Mouse (Mus musculus): ENCODE results near the gene Epx. TPM values are rescaled to one million over a fixed set of nuclear protein-coding genes. Genes with fewer than 3 reads are reported as not detected.
"Not testable (repeated sequence)": the region's sequence is repeated elsewhere in the genome, so short reads cannot be mapped to it uniquely, and the experiment has no call there.

The Epx gene
- polyA plus RNA-seq, 1 experiment from 2014 or later = 0.36 TPM

DNA sequence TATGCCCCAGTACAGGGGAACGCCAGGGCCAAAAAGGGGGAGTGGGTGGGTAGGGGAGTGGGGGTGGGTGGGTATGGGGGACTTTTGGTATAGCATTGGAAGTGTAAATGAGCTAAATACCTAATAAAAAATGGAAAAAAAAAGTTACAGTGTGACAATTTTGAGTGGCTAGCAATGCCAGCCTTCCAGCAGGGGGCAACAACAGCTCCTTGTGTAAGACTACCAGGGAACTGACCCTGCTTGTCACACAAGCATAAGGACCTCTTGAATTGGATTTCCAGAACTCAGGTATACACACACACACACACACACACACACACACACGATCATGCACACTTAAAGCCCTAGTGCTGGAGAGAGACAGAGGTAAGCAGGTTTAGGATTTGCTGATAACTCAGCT, 8.4 kb downstream of the Epx start:
- H3K27ac ChIP-seq; H3K9ac ChIP-seq; H3K27me3 ChIP-seq (replicated peaks); H3K36me3 ChIP-seq (replicated peaks); ATAC-seq (replicated peaks); H3K9me3 ChIP-seq; H3K4me1 ChIP-seq; H3K4me2 ChIP-seq; H3K4me3 ChIP-seq: not testable (repeated sequence)
- 89% methylated on average over 1 of the region's 2 CpGs for WGBS

DNA sequence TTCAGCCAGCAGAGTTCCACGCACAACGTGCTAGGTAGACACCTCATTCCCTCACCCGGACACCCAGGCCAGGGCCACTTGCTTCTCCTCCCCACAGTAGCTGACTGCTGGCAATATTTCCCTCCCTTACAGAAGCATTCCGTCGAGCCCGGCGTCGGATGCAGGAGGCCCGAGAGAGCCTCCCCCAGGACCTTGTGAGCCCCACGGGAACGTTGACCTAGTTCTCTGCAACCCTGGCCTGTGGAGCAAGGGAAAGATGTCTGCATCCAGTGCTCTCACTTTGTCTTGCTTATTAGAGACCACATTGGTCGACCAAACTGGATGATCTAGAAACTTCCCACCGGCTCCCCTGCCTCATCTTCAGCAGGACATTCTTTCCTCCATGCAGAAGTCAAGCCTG, 12.5 kb downstream of the Epx start:
- no peak overlapping the region for H3K4me3 ChIP-seq
- no peak for ATAC-seq (replicated peaks)
- no peaks in the 10 kb centered on the region for H3K27me3 ChIP-seq (replicated peaks)
- no peaks in the 10 kb centered on the region for H3K36me3 ChIP-seq (replicated peaks)
- no peak overlapping the region for H3K9ac ChIP-seq
- WGBS = 96% methylated on average over 13 of the region's 13 CpGs
- H3K9me3 ChIP-seq = no peaks in the 10 kb centered on the region
- no peaks in the 10 kb centered on the region for H3K4me1 ChIP-seq
- no peak overlapping the region for H3K4me2 ChIP-seq
- H3K27ac ChIP-seq = no peak overlapping the region

DNA sequence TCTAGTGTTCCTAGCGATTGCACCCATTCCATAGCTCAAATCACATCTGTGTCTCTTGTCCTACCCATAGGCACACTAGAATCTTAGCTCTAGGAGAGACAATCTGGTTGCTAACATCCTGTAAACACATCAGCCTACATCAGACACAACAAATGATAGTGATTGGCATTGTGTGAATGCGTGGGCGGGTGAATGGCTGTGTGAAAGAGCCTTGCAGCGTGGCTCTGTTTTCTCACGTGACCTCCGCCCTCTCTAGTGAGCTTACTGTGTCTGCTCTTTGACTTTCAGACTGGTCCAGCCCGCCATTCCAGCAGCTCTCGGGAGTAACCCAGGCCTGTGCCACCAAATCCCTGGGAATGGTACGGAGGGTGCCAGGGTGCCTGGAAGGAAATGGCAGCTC, 14.9 kb downstream of the Epx start:
- H3K36me3 ChIP-seq (replicated peaks) = 0 out of 2 replicates have a peak, but pooled peaks cover 4% of the 10 kb centered on the region
- no peak overlapping the region for H3K4me3 ChIP-seq
- no peaks in the 10 kb centered on the region for H3K9me3 ChIP-seq
- no peaks in the 10 kb centered on the region for H3K4me1 ChIP-seq
- no peak overlapping the region for H3K27ac ChIP-seq
- no peak overlapping the region for H3K4me2 ChIP-seq
- H3K9ac ChIP-seq = no peak overlapping the region
- WGBS = 77% methylated on average over 9 of the region's 9 CpGs
- ATAC-seq (replicated peaks) = no peak
- no peaks in the 10 kb centered on the region for H3K27me3 ChIP-seq (replicated peaks)

DNA sequence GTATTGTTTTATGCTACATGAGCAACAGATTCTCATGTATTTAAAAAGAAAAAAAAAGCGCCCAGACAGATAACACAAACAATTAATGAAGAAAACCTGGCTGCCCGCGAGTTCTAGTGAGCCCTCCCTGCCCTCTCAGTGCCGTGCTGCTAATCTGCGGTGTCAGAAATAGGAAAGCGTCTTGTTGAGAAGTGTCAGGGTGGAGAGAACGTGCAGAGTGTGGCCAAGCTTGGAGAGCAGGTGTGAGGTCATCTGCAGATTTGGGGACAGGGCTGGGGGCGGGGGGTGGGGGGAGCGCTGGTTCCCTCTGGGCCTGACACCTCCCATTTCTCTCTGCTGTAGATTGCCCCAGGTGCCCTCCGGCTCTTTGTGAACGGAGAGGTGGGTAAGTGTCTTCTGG, 16.1 kb downstream of the Epx start:
- no peak for ATAC-seq (replicated peaks)
- H3K36me3 ChIP-seq (replicated peaks) = 0 out of 2 replicates have a peak, but pooled peaks cover 4% of the 10 kb centered on the region
- H3K27me3 ChIP-seq (replicated peaks) = no peaks in the 10 kb centered on the region
- H3K9ac ChIP-seq = no peak overlapping the region
- H3K9me3 ChIP-seq = no peaks in the 10 kb centered on the region
- H3K4me1 ChIP-seq = no peaks in the 10 kb centered on the region
- 90% methylated on average over 11 of the region's 11 CpGs for WGBS
- no peak overlapping the region for H3K4me2 ChIP-seq
- no peak overlapping the region for H3K4me3 ChIP-seq
- H3K27ac ChIP-seq = no peak overlapping the region

DNA sequence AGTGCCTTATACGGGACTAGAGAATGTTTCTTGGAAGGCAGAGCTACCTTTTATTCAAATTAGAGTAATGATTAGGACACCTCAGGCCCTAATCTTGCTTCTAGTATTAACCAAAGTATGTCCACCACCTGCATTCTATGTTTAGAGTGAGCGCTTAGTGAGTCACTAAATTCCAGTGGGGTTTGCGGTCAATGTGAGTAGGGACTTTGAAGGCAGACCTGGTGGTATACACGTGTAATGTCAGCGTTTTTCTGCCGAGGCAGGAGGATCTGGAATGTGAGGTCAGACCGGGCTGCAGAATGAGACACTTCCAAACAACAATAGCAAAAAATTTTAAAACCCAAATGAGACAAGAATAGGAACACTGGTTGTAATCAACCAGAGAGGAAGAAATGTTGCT, 20.8 kb downstream of the Epx start:
- Histone ChIP-seq H3K36me3 (replicated peaks) (0 out of 2 replicates have a peak, but pooled peaks cover 4% of the 10 kb centered on the region), H3K27me3 (replicated peaks) (no peaks in the 10 kb centered on the region), H3K4me2 (no peak overlapping the region), H3K9me3 (no peaks in the 10 kb centered on the region), H3K4me3 (no peak overlapping the region), H3K27ac (no peak overlapping the region), H3K4me1 (peaks cover 9% of the 10 kb centered on the region), H3K9ac (no peak overlapping the region)
- no peak for ATAC-seq (replicated peaks)
- WGBS = 90% methylated on average over 7 of the region's 7 CpGs

GRCm38 (mm10) chr11:87853597-87853954, 21.8 kb downstream of the Epx start:
- peak overlapping the region; percentile 52 for H3K9ac ChIP-seq
- 0 out of 2 replicates have a peak, but pooled peaks cover 4% of the 10 kb centered on the region for H3K36me3 ChIP-seq (replicated peaks)
- H3K4me3 ChIP-seq = peak overlapping the region; percentile 63
- H3K9me3 ChIP-seq = no peaks in the 10 kb centered on the region
- H3K4me1 ChIP-seq = peaks cover 9% of the 10 kb centered on the region
- H3K4me2 ChIP-seq = peak overlapping the region; percentile 64
- H3K27me3 ChIP-seq (replicated peaks) = no peaks in the 10 kb centered on the region
- ATAC-seq (replicated peaks) = peak; percentile 58
- H3K27ac ChIP-seq = peak overlapping the region; percentile 81
- 29% methylated on average over 8 of the region's 8 CpGs for WGBS

- Histone ChIP-seq H3K9me3 (no peaks in the 10 kb centered on the region), H3K27ac (peak within 1 kb of the TSS; percentile 81), H3K4me2 (peak within 1 kb of the TSS; percentile 64), H3K36me3 (replicated peaks) (0 out of 2 replicates have a peak, but pooled peaks cover 4% of the 10 kb centered on the region), H3K4me3 (peak within 1 kb of the TSS; percentile 63), H3K27me3 (replicated peaks) (no peaks in the 10 kb centered on the region), H3K4me1 (peaks cover 9% of the 10 kb centered on the region), H3K9ac (peak within 1 kb of the TSS; percentile 52)
- ATAC-seq (replicated peaks) = peak; percentile 95
- WGBS = 3% methylated on average over 40 of the region's 40 CpGs
Observed at GRCm38 (mm10) chr11:87852690-87853596, 22.4 kb downstream of the Epx start, which contains the start of gene Mks1. TSS of gene Mks1 (plus strand) at chr11:87853215.

GRCm38 (mm10) chr11:87847884-87848283, 27.5 kb downstream of the Epx start:
- H3K27me3 ChIP-seq (replicated peaks) = no peaks in the 10 kb centered on the region
- WGBS = 72% methylated on average over 6 of the region's 6 CpGs
- no peak for ATAC-seq (replicated peaks)
- H3K36me3 ChIP-seq (replicated peaks) = no peaks in the 10 kb centered on the region
- no peak overlapping the region for H3K9ac ChIP-seq
- 0 out of 2 replicates have a peak, but pooled peaks cover 3% of the 10 kb centered on the region for H3K4me1 ChIP-seq
- H3K9me3 ChIP-seq = no peaks in the 10 kb centered on the region
- no peak overlapping the region for H3K27ac ChIP-seq
- H3K4me3 ChIP-seq = no peak overlapping the region
- H3K4me2 ChIP-seq = no peak overlapping the region

- WGBS = 79% methylated on average over 12 of the region's 12 CpGs
- Histone ChIP-seq H3K27ac (no peak overlapping the region), H3K27me3 (replicated peaks) (no peaks in the 10 kb centered on the region), H3K4me1 (no peaks in the 10 kb centered on the region), H3K9ac (no peak overlapping the region), H3K4me3 (no peak overlapping the region), H3K9me3 (no peaks in the 10 kb centered on the region), H3K36me3 (replicated peaks) (no peaks in the 10 kb centered on the region), H3K4me2 (no peak overlapping the region)
- no peak for ATAC-seq (replicated peaks)
Observed at GRCm38 (mm10) chr11:87846968-87847600, 28.3 kb downstream of the Epx start.

DNA sequence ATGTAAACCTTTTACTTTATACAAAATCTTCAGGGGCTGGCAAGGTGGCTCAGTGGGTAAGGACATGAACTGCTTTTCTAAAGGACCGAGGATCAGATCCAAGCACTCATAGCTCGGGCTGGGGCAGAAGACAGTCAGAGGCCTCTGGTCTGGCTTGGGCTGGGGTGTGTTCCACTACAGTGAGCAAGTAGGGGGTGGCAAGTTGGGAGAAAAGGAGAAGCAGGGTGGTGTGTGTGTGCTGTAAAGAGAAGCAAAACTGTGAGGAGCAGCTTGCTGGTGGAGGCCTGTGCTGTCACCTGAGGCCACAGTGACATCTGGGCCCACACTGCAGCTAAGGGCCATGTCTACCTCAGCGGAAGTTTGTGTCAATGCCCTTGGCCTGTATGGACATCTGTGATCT, 33.9 kb downstream of the Epx start:
- no peak overlapping the region for H3K4me2 ChIP-seq
- ATAC-seq (replicated peaks) = no peak
- no peaks in the 10 kb centered on the region for H3K4me1 ChIP-seq
- no peak overlapping the region for H3K9ac ChIP-seq
- H3K27me3 ChIP-seq (replicated peaks) = no peaks in the 10 kb centered on the region
- no peak overlapping the region for H3K27ac ChIP-seq
- H3K4me3 ChIP-seq = no peak overlapping the region
- no peaks in the 10 kb centered on the region for H3K9me3 ChIP-seq
- 92% methylated on average over 3 of the region's 3 CpGs for WGBS
- no peaks in the 10 kb centered on the region for H3K36me3 ChIP-seq (replicated peaks)

- H3K27ac ChIP-seq = no peak overlapping the region
- 94% methylated on average over 8 of the region's 8 CpGs for WGBS
- no peak for ATAC-seq (replicated peaks)
Observed at GRCm38 (mm10) chr11:87840676-87841075, 34.7 kb downstream of the Epx start.

DNA sequence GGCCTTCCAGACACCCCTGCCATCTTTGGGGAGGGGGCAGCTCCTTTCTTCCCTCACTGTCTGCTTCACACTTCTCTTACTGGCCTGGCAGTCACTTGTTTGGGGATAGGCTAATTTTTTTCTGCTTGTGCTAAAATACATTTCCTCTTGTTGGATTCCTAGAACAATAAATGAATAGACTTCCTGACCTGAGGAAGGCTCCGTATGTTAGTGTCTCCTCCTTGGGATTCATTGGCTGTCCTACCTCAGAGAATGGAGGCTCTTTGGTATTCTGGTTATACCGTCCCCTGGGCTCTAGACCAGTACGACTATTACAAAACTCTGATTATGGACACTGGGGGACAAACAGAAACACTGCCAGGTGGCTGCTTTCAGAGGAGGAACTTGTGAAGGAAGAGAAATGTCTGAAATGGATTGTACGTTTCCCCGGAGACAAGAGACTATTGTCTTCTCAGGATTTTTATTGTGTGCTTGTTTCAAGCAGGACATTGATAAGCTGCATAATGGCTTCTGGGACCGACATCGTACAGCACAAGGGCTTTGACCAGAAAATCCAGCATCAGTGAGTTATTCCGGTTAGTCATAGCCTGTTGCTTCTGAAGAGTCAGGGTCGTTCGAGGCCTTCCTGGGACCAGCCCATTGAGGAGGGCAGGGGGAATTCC, 47.0 kb downstream of the Epx start, which contains the start of gene Lpo:
TSS of gene Lpo (minus strand) at position 51 of the 662 bp plus-strand sequence.
- Histone ChIP-seq H3K36me3 (replicated peaks) (no peaks in the 10 kb centered on the region), H3K27ac (no peak within 1 kb of the TSS), H3K9me3 (no peaks in the 10 kb centered on the region), H3K4me1 (peaks cover 10% of the 10 kb centered on the region), H3K27me3 (replicated peaks) (no peaks in the 10 kb centered on the region), H3K4me2 (no peak within 1 kb of the TSS), H3K4me3 (no peak within 1 kb of the TSS), H3K9ac (no peak within 1 kb of the TSS)
- ATAC-seq (replicated peaks) = no peak
- WGBS = 15% methylated on average over 10 of the region's 10 CpGs

More at GRCm38 (mm10) chr11:87840676-87841075, 34.7 kb downstream of the Epx start:
- H3K36me3 ChIP-seq (replicated peaks) = no peaks in the 10 kb centered on the region
- H3K4me3 ChIP-seq = no peak overlapping the region
- no peak overlapping the region for H3K4me2 ChIP-seq
- H3K27me3 ChIP-seq (replicated peaks) = no peaks in the 10 kb centered on the region
- H3K9me3 ChIP-seq = no peaks in the 10 kb centered on the region
- H3K4me1 ChIP-seq = no peaks in the 10 kb centered on the region
- H3K9ac ChIP-seq = no peak overlapping the region
